Mouse (Mus musculus): ENCODE results near the gene Scn1a. TPM values are rescaled to one million over a fixed set of nuclear protein-coding genes. Genes with fewer than 3 reads are reported as not detected.

Gene Scn1a
- total RNA-seq (2014; fragmentation: Nextera tagmentation) (not detected in 2 replicates), total RNA-seq (2017) (0.05 and 0.12 TPM in 2 replicates), polyA plus RNA-seq (2012) (not detected in 2 replicates)

DNA sequence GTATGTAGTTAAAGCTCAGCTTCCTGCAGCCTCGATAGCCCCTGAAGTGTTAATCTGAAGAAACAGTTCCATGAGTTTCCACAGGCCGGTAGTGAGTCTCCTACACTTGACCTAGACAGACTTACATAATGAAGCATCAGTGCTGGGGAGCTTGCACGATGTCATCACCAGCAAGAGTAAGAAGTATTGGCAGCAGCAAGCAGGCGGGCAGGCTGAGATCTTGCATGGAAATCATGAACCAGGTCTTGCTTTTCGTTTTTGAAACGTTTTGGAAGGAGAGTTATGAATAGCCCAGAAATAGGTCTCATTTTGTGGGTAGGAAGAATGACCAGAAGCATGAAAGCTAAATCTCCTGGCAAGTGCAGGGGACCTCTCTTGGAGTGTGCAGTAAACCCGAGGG, at the start of gene Scn1a:
Gene Scn1a, minus strand, starts transcription at position 130 of the 400 bp plus-strand sequence.
- no peak for TF ChIP-seq GATA2 (IDR thresholded peaks at IDR 0.05; ENCODE audit: borderline replicate concordance, low read depth, low read length)
- no peak for TF ChIP-seq POLR2AphosphoS5 (IDR thresholded peaks at IDR 0.05; ENCODE audit: insufficient replicate concordance, low read depth, low read length)
- no peak within 1 kb of the TSS for H3K4me3 ChIP-seq (ENCODE audit: low read depth, low read length)
- no peak for ATAC-seq (ENCODE audit: extremely low read depth, insufficient number of reproducible peaks, low FRiP score, poor library complexity, severe bottlenecking)
- H3K4me1 ChIP-seq (ENCODE audit: insufficient read depth, low read depth, low read length), result no peaks in the 10 kb centered on the region
- no peaks in the 10 kb centered on the region for H3K27me3 ChIP-seq (ENCODE audit: insufficient read depth, low read length)
- DNase-seq (ENCODE audit: low spot score), result no peak
- no peaks in the 10 kb centered on the region for H3K36me3 ChIP-seq (replicated peaks)
- peaks cover 14% of the 10 kb centered on the region for H3K9me3 ChIP-seq (replicated peaks)

DNA sequence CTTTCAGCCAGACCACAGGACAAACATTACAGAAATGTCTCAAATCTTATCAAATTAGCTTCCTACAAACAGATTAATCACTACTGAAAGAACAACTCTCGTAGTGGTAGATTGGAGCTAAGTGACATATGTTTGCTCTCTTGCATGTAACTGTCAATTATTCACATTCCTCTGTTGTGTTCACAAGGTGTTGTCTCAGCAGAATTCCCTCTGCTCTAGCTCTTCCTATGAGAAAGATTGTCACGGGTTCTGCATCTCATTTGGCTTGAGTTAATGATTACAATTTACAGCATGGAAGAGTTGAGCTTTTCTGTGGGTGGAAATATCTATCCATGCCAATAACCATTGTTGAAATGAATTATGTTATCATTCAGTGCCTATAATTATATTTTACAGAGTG, 37.8 kb upstream of the Scn1a start:
- no peak for ATAC-seq (ENCODE audit: extremely low read depth, insufficient number of reproducible peaks, low FRiP score, poor library complexity, severe bottlenecking)
- Histone ChIP-seq H3K4me1 (ENCODE audit: insufficient read depth, low read depth, low read length) (no peaks in the 10 kb centered on the region), H3K9me3 (replicated peaks) (0 out of 2 replicates have a peak, but pooled peaks cover 2% of the 10 kb centered on the region), H3K36me3 (replicated peaks) (no peaks in the 10 kb centered on the region), H3K4me3 (ENCODE audit: low read depth, low read length) (no peak overlapping the region), H3K27me3 (ENCODE audit: insufficient read depth, low read length) (no peaks in the 10 kb centered on the region)
- DNase-seq (ENCODE audit: low spot score), result no peak
- no peak for TF ChIP-seq CTCF (IDR thresholded peaks at IDR 0.05; ENCODE audit: low read depth, low read length)
- TF ChIP-seq TAL1 (conservative IDR thresholded peaks at IDR 0.05; ENCODE audit: low read depth, low read length), result no peak
- TF ChIP-seq GATA1 (IDR thresholded peaks at IDR 0.05; ENCODE audit: borderline replicate concordance, low read length), result no peak
- no peak for TF ChIP-seq POLR2AphosphoS5 (IDR thresholded peaks at IDR 0.05; ENCODE audit: insufficient replicate concordance, low read depth, low read length)
- no peak for TF ChIP-seq GATA2 (IDR thresholded peaks at IDR 0.05; ENCODE audit: borderline replicate concordance, low read depth, low read length)

DNA sequence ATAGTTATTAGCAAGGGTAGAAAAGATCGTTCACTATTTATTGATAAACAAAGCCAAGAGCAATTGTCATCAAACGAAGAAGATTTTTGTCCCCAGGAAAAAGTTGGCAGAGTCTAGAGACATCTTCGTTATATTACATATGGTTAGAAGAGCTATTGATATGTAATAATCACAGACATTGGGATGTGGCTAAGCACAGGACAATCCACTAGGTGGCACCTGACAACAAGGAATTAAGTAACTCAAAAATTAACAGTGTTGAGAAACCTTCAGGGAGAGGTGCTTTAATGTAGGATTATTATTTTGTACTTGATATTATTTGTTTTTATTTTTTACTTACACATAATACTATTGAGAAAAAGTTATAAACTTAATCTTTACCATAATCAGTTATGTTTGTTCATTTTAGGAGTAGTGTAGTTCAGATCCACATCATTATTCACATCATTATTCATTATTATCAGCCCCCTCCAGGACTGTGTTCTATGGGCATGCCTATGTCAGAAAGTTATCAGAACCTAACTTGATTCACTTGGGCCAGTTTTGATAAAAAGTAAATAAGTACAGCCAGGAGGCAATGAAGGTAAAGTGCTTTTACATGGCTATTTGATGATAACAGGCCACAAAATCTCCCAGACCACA, 32.7 kb upstream of the Scn1a start:
- no peak for DNase-seq (ENCODE audit: low spot score)
- no peaks in the 10 kb centered on the region for H3K36me3 ChIP-seq (replicated peaks)
- 0 out of 2 replicates have a peak, but pooled peaks cover 2% of the 10 kb centered on the region for H3K9me3 ChIP-seq (replicated peaks)
- H3K27me3 ChIP-seq (ENCODE audit: insufficient read depth, low read length), result no peaks in the 10 kb centered on the region
- ATAC-seq (ENCODE audit: extremely low read depth, insufficient number of reproducible peaks, low FRiP score, poor library complexity, severe bottlenecking), result no peak
- no peak overlapping the region for H3K4me3 ChIP-seq (ENCODE audit: low read depth, low read length)
- H3K4me1 ChIP-seq (ENCODE audit: insufficient read depth, low read depth, low read length), result no peaks in the 10 kb centered on the region
- no peak for TF ChIP-seq TAL1 (conservative IDR thresholded peaks at IDR 0.05; ENCODE audit: low read depth, low read length)
- TF ChIP-seq CTCF (IDR thresholded peaks at IDR 0.05; ENCODE audit: low read depth, low read length), result no peak
- no peak for TF ChIP-seq GATA2 (IDR thresholded peaks at IDR 0.05; ENCODE audit: borderline replicate concordance, low read depth, low read length)
- no peak for TF ChIP-seq POLR2AphosphoS5 (IDR thresholded peaks at IDR 0.05; ENCODE audit: insufficient replicate concordance, low read depth, low read length)
- TF ChIP-seq GATA1 (IDR thresholded peaks at IDR 0.05; ENCODE audit: borderline replicate concordance, low read length), result no peak

DNA sequence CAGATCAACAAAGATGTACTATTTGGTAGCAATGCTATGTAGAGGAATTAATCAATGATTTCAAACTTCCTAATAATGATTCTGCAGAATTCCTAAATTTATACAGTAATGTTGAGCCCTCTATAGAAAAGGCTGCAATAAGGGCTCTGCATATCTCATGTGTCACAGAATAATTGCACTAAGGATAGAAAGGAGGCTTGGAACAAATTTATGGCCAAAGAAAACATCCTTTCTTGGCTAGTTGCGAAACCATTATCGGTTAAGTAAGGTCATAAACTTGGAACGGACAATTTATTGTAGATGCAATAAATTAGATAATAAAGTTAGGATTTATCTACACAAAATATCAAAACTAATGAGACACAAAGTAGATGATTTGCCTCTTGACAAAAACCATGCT, 24.8 kb upstream of the Scn1a start:
- Histone ChIP-seq H3K4me3 (ENCODE audit: low read depth, low read length) (no peak overlapping the region), H3K36me3 (replicated peaks) (no peaks in the 10 kb centered on the region), H3K9me3 (replicated peaks) (peaks cover 10% of the 10 kb centered on the region), H3K4me1 (ENCODE audit: insufficient read depth, low read depth, low read length) (no peaks in the 10 kb centered on the region), H3K27me3 (ENCODE audit: insufficient read depth, low read length) (no peaks in the 10 kb centered on the region)
- no peak for ATAC-seq (ENCODE audit: extremely low read depth, insufficient number of reproducible peaks, low FRiP score, poor library complexity, severe bottlenecking)
- TF ChIP-seq TAL1 (conservative IDR thresholded peaks at IDR 0.05; ENCODE audit: low read depth, low read length) (no peak), CTCF (IDR thresholded peaks at IDR 0.05; ENCODE audit: low read depth, low read length) (no peak), POLR2AphosphoS5 (IDR thresholded peaks at IDR 0.05; ENCODE audit: insufficient replicate concordance, low read depth, low read length) (no peak), GATA1 (IDR thresholded peaks at IDR 0.05; ENCODE audit: borderline replicate concordance, low read length) (no peak), GATA2 (IDR thresholded peaks at IDR 0.05; ENCODE audit: borderline replicate concordance, low read depth, low read length) (no peak)
- DNase-seq (ENCODE audit: low spot score), result no peak

DNA sequence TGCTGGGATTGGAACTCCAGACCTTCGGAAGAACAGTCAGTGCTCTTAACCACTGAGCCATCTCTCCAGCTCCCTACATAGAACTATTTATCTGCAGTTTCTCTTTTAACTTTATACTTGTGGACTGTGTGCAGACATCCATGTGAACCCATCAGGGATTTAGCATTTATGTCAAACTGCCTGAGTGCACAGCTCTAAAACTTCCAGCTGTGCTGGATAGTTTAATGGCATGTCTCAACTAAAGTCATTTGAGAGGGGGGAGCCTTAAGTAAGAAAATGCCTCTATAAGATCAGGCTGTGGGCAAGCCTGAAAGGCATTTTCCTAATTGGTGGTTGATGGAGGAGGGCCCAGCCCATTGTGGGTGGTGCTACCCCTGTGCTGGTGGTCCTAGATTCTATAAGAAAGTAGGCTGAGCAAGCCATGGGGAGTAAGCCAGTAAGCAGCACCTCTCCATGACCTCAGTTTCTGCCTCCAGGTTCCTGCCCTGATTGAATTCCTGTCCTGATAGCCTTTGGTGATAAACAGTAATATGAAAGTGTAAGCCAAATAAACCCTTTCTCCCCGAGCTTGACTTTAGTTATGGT, 24.3 kb upstream of the Scn1a start:
- Histone ChIP-seq H3K4me3 (ENCODE audit: low read depth, low read length) (no peak overlapping the region), H3K9me3 (replicated peaks) (peaks cover 10% of the 10 kb centered on the region), H3K36me3 (replicated peaks) (no peaks in the 10 kb centered on the region), H3K4me1 (ENCODE audit: insufficient read depth, low read depth, low read length) (no peaks in the 10 kb centered on the region), H3K27me3 (ENCODE audit: insufficient read depth, low read length) (no peaks in the 10 kb centered on the region)
- ATAC-seq (ENCODE audit: extremely low read depth, insufficient number of reproducible peaks, low FRiP score, poor library complexity, severe bottlenecking), result no peak
- TF ChIP-seq CTCF (IDR thresholded peaks at IDR 0.05; ENCODE audit: low read depth, low read length), result no peak
- TF ChIP-seq GATA2 (IDR thresholded peaks at IDR 0.05; ENCODE audit: borderline replicate concordance, low read depth, low read length), result no peak
- no peak for TF ChIP-seq POLR2AphosphoS5 (IDR thresholded peaks at IDR 0.05; ENCODE audit: insufficient replicate concordance, low read depth, low read length)
- TF ChIP-seq GATA1 (IDR thresholded peaks at IDR 0.05; ENCODE audit: borderline replicate concordance, low read length), result no peak
- no peak for TF ChIP-seq TAL1 (conservative IDR thresholded peaks at IDR 0.05; ENCODE audit: low read depth, low read length)
- DNase-seq (ENCODE audit: low spot score), result no peak

DNA sequence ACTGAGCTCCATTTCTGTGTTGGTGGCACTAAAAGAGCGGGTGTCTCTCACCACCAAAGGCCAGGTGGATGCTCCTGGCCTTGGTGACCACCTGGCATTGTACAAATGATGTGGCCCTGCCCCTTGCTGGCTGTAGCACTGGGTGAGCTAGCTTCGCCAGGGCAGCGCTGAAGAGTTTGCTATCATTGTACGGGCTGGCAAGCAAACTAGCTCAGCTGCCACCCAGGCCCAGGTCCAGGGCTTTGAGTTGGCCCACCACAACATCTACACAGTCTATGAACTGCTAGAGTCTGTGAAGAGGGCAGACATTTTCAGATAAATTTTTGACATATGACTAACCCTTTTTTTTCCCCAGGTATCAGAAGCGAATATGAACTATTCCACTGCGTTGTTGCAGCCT, 23.3 kb upstream of the Scn1a start:
- no peak for TF ChIP-seq GATA2 (IDR thresholded peaks at IDR 0.05; ENCODE audit: borderline replicate concordance, low read depth, low read length)
- no peak for TF ChIP-seq GATA1 (IDR thresholded peaks at IDR 0.05; ENCODE audit: borderline replicate concordance, low read length)
- no peak for TF ChIP-seq TAL1 (conservative IDR thresholded peaks at IDR 0.05; ENCODE audit: low read depth, low read length)
- no peak for TF ChIP-seq CTCF (IDR thresholded peaks at IDR 0.05; ENCODE audit: low read depth, low read length)
- TF ChIP-seq POLR2AphosphoS5 (IDR thresholded peaks at IDR 0.05; ENCODE audit: insufficient replicate concordance, low read depth, low read length), result no peak
- no peaks in the 10 kb centered on the region for H3K36me3 ChIP-seq (replicated peaks)
- no peaks in the 10 kb centered on the region for H3K4me1 ChIP-seq (ENCODE audit: insufficient read depth, low read depth, low read length)
- no peak overlapping the region for H3K4me3 ChIP-seq (ENCODE audit: low read depth, low read length)
- no peak for DNase-seq (ENCODE audit: low spot score)
- H3K27me3 ChIP-seq (ENCODE audit: insufficient read depth, low read length), result no peaks in the 10 kb centered on the region
- no peak for ATAC-seq (ENCODE audit: extremely low read depth, insufficient number of reproducible peaks, low FRiP score, poor library complexity, severe bottlenecking)
- peaks cover 14% of the 10 kb centered on the region for H3K9me3 ChIP-seq (replicated peaks)

Measured in G1E (cell line).